Mouse (Mus musculus) liver, adult (tissue): ENCODE measurements around the gene Hist1h4b.

Experiments used
- GATA4 ChIP-seq: IDR thresholded peaks from 2 replicates; pipeline ENCODE4 v1.6.1; 2014; ENCODE audit warnings: mild to moderate bottlenecking, low read length; ENCODE audit not compliant: insufficient replicate concordance

Gene Hist1h4b

GRCm38 (mm10) chr13:23806422-23807052 lies 49.7 kb downstream of the Hist1h4b start, which contains the start of gene Slc17a2:
TSS of gene Slc17a2 (plus strand) at chr13:23806993.
- no peak for TF ChIP-seq GATA4
